Mouse (Mus musculus) forebrain, embryonic 14.5 days (tissue): ENCODE data around the gene Dcun1d4. TPM values are rescaled to one million over a fixed set of nuclear protein-coding genes. Genes with fewer than 3 reads are reported as not detected.
"Not testable (repeated sequence)": the region's sequence is repeated elsewhere in the genome, so short reads cannot be mapped to it uniquely, and the experiment has no call there.

Experiments
- ATAC-seq: fragments of 200-750 bp; cut with Nextera tagmentation; 2 replicates; pipeline ENCODE4 v1.8.0; 2017; ENCODE audit warnings: mild to moderate bottlenecking, moderate library complexity
- DNase-seq: peaks from one replicate; pipeline ENCODE4 v3.0.0-alpha.2; 2015; ENCODE audit warnings: low spot score
- H3K27ac ChIP-seq: fragments of 300-500 bp; sonication (generic); 2 replicates; pipeline ENCODE4 v1.5.1; 2014; ENCODE audit warnings: low read depth, mild to moderate bottlenecking, control low read depth, low read length, moderate library complexity
- H3K27me3 ChIP-seq: fragments of 300-500 bp; sonication (generic); replicated peaks from 2 replicates; pipeline ENCODE4 v1.6.1; 2014; ENCODE audit warnings: low read length, control low read depth, mixed read lengths; ENCODE audit not compliant: control insufficient read depth, insufficient read depth
- H3K36me3 ChIP-seq: fragments of 300-500 bp; sonication (generic); 2 replicates; pipeline ENCODE4 v1.6.1; 2014; ENCODE audit warnings: low read length, control low read depth; ENCODE audit not compliant: control insufficient read depth, insufficient read depth
- H3K4me1 ChIP-seq: fragments of 300-500 bp; sonication (generic); 2 replicates; pipeline ENCODE4 v1.6.1; 2014; ENCODE audit warnings: antibody characterized with exemption, low read length, control low read depth; ENCODE audit not compliant: control insufficient read depth, insufficient read depth
- H3K4me2 ChIP-seq: fragments of 300-500 bp; sonication (generic); 2 replicates; pipeline ENCODE4 v1.6.1; 2014; ENCODE audit warnings: mild to moderate bottlenecking, control low read depth, low read length
- H3K4me3 ChIP-seq: fragments of 300-500 bp; sonication (generic); 2 replicates; pipeline ENCODE4 v1.5.1; 2014; ENCODE audit warnings: low read depth, low read length, control low read depth
- H3K9ac ChIP-seq: fragments of 300-500 bp; sonication (generic); 2 replicates; pipeline ENCODE4 v1.6.1; 2014; ENCODE audit warnings: mild to moderate bottlenecking, low read length, control low read depth, moderate library complexity
- H3K9me3 ChIP-seq: fragments of 300-500 bp; sonication (generic); replicated peaks from 2 replicates; pipeline ENCODE4 v1.6.1; 2016; ENCODE audit warnings: low read length, control low read depth, mixed read lengths; ENCODE audit not compliant: control insufficient read depth
- WGBS: fragments of 180-500 bp; shearing (Covaris S2); extraction: QIAGEN DNeasy Blood & Tissue Kit; methylation state at CpG from one replicate; pipeline ENCODE4 v1.1.7; 2014; 5-methylcytosine and 5-hydroxymethylcytosine counted together
- polyA plus RNA-seq: library from polyadenylated mRNA; unstranded; fragments of >200 nt; fragmentation: Nextera tagmentation; extraction: Ambion mirVana; gene quantifications from 2 replicates; pipeline ENCODE4 v1.2.1, GENCODE M21; 2014

Dcun1d4 gene
- polyA plus RNA-seq, 1 experiment from 2014 or later: 55.4 TPM

DNA sequence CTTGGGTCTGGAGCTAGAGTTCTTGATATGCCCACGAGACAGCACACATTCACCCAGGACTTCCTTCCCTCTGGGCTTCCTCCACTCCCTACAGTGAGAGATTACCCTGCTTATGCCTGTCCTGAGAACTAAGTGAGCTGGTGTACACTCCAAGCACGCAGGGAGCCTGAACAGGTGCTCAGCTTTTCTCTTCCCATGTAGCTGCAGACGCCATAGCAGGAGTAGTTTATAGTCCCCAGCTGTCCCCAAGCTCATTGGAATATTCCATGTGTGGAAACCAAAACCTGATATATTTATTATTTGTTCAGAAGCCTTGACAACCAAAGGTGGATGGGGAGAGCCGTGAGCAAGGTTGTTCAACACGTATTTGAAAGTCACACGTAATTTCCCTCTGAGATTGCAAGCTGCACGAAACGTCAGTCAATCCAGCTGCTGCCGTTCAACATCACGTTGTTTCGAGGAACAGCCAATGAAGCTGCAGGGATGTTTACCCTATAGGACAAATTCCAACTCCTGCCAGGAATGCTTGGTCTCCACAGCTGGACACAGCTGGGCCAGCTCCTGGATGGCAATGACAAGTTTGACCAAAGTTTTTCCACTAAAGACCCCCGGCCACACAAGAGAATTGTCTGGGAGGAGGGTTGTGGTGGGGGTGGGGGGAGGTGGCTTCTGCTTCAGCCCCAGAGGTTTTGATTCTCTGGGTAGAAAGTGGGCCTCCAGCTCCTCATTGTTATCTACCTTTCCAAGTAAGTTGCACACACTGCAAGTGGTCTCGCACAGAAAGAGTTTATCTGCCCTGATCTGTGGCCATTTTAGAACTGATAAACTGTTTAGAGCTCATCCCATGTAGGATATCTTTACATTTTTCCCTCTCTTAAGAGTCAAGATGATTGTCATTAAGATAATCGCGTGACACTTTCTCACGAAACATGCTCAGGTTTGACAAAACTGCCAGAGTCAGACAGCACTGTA, 12.1 kb upstream of the Dcun1d4 start:
- Histone ChIP-seq H3K27me3 (no peaks in the 10 kb centered on the region), H3K36me3 (no peaks in the 10 kb centered on the region), H3K4me2 (no peak overlapping the region), H3K9ac (no peak overlapping the region), H3K4me1 (no peaks in the 10 kb centered on the region), H3K27ac (no peak overlapping the region), H3K4me3 (no peak overlapping the region), H3K9me3 (no peaks in the 10 kb centered on the region)
- 91% methylated on average over 16 of the region's 16 CpGs for WGBS
- DNase-seq: no peak
- no peak for ATAC-seq

DNA sequence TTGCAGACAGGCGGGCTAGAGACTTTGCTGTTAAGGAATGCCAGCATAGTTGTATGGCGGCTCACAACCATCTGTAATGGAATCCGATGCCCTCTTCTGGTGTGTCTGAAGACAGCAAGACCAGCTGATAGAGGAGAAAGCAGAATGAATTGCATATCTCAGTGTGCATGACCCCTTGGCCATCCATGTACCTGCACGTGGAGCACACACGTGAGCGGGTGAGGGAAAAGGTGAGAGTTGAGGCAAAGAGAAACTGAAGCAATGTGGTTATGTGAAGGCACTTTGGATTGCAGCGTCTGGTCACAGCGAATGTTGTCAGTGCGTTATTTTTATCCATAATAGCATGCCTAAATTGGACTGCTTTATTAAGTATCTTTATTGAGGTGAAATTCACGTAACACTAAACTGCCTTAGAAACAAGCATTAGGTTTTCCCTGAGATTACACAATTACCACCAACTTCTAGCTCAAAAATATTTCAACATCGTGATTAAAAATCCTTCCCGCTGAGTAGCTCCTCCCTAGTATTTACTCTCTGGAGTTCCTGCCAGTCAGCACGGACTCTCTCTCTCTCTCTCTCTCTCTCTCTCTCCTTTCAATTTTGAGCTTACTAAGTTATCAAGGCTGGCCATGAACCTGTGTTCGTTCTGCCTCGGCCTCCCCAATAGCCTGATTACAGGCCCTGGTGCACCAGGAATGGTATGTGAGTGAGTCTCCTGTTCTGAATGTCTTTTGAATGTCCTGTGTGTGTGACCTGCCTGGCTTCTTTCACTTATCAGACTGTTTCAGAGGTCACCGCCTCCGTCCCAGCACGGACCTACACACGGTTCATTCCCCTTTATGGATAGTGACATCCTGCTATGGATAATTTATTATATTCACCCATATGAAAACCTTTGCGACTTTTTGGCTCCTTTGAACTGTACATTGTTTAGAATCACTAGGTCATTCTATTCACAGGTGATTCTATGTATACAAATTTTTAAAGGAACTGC, 6.1 kb upstream of the Dcun1d4 start:
- Histone ChIP-seq H3K27ac (no peak overlapping the region), H3K4me1 (no peaks in the 10 kb centered on the region), H3K9ac (no peak overlapping the region), H3K9me3 (no peaks in the 10 kb centered on the region), H3K4me2 (no peak overlapping the region), H3K36me3 (no peaks in the 10 kb centered on the region), H3K27me3 (no peaks in the 10 kb centered on the region), H3K4me3 (no peak overlapping the region)
- 87% methylated on average over 20 of the region's 20 CpGs for WGBS
- no peak for ATAC-seq
- no peak for DNase-seq

DNA sequence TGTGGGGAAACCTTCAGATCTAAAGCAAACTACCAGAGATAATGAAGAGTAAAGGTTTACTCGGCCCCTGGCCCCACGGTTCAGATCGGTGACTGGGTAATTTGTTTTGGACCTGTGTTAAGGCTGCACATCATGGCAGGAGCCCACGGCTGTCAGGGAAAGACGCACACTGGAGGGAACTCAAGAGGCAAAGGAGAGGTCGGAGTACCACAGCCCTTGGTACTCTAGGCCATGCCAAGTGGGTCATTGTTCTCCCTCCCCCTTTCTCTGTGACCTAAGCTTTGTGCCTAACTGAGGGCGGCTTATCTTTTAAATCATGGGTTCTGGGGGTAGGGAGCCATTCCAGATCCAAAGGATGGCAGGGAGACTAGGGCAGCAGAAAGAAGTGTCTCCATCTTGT, 601 bp downstream of the Dcun1d4 start:
- WGBS: 87% methylated on average over 7 of the region's 7 CpGs
- DNase-seq (no peak), ATAC-seq (no peak)
- Histone ChIP-seq H3K4me1 (0 out of 2 replicates have a peak, but pooled peaks cover 2% of the 10 kb centered on the region), H3K4me3 (no peak overlapping the region), H3K27me3 (no peaks in the 10 kb centered on the region), H3K9ac (no peak overlapping the region), H3K4me2 (no peak overlapping the region), H3K27ac (no peak overlapping the region), H3K36me3 (no peaks in the 10 kb centered on the region), H3K9me3 (no peaks in the 10 kb centered on the region)

DNA sequence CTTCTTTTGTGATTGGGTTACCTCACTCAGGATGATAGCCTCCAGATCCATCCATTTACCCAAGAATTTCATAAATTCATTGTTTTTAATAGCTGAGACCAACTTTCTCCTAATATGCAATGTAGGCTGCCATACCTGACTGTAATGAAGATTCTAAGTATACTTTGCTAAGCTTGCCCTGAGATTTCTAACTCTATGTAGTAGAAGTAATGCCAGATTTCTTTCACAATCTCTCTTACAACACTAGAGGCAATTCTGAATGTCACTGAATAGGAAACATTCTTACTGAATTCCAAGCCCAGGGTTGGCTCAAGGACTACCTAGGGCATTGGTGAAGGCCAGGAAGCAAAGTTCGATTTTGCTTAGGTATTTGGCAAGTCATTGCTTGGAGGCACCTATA, 1.6 kb downstream of the Dcun1d4 start:
- not testable (repeated sequence) for H3K27me3 ChIP-seq, H3K9ac ChIP-seq, H3K4me3 ChIP-seq, DNase-seq, H3K4me2 ChIP-seq, ATAC-seq, H3K36me3 ChIP-seq, H3K9me3 ChIP-seq, H3K4me1 ChIP-seq, H3K27ac ChIP-seq
- WGBS: 90% methylated on average over 1 of the region's 1 CpGs

DNA sequence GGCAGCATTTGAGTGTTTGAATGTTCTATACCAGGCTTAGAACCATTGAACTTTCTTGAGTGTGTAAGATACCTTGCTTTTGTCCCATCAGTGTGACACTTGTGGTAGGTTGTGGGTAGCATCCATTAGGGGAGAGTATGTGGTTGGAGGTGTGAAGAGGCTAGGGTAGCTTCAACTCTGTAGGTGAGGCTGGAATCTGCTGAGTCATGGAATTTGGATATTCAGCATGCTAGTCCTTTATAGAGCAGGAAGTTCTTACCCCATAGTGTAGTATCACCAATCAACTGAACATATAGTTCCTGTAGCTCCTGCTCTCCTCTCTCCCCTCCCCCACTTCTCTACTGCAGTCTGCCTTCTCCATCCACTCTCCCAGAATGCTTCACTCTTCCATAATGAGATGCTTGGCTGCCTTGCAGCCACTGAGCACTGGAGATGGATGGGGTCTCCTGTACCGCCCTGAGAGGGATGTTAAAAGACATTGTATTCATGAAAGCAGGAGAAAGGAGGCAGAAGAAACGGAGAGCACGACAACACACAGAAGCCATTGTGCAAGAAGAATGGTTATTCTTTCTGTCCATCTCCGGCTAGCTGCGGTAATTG, 3.3 kb downstream of the Dcun1d4 start:
- no peak overlapping the region for H3K4me3 ChIP-seq

DNA sequence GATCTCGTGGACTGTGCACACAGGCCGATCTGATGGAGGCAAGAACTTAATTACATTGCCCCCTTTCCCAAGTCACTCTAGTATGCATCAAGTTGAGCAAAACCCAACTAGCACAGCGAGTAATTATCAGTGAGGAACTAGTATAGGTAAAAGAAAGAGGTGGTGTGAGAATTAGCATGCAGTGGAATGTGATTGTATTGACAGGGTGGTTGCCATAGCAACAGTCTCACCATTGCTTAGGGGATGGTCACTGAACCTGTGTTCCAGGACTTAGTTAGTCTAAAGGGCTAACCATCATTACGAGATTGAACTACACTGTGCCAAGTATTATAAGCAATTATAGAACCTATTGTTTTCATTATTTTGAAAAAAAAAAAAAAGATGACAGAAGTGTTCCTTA, 5.7 kb downstream of the Dcun1d4 start:
- no peak overlapping the region for H3K4me2 ChIP-seq
- no peaks in the 10 kb centered on the region for H3K9me3 ChIP-seq
- peak; percentile 15 for DNase-seq
- no peak for ATAC-seq
- 0 out of 2 replicates have a peak, but pooled peaks cover 2% of the 10 kb centered on the region for H3K4me1 ChIP-seq
- no peaks in the 10 kb centered on the region for H3K27me3 ChIP-seq
- no peak overlapping the region for H3K4me3 ChIP-seq
- 38% methylated on average over 4 of the region's 4 CpGs for WGBS
- H3K27ac ChIP-seq: no peak overlapping the region
- H3K36me3 ChIP-seq: no peaks in the 10 kb centered on the region
- H3K9ac ChIP-seq: no peak overlapping the region

More for the DNA sequence above, 3.3 kb downstream of the Dcun1d4 start:
- 49% methylated on average over 5 of the region's 5 CpGs for WGBS
- no peak for ATAC-seq
- Histone ChIP-seq H3K4me2 (0 out of 2 replicates have a peak overlapping the region, but pooled peaks have one; percentile 9), H3K9me3 (no peaks in the 10 kb centered on the region), H3K36me3 (no peaks in the 10 kb centered on the region), H3K9ac (no peak overlapping the region), H3K27me3 (no peaks in the 10 kb centered on the region), H3K27ac (no peak overlapping the region), H3K4me1 (0 out of 2 replicates have a peak, but pooled peaks cover 2% of the 10 kb centered on the region)
- DNase-seq: peak; percentile 42

DNA sequence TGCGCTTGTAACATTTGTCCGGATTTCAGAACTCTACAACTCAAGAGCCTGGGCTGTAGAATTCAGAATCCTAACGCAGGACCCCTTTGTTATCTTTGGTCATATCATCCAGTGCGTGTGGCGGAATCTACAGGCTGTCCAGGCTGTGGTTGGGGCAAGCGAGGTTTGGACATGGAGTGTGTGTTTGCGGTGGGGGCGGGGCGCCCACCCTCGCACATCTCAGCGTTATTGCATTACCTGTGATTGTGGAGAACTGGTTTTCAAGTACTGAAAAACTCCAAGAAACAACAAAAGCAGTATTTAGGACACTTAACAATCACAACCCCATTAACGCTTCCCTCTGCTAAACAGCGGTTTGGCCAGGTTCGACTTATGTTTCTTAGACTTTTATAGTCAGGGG, 9.1 kb downstream of the Dcun1d4 start:
- Histone ChIP-seq H3K9me3 (no peaks in the 10 kb centered on the region), H3K27ac (peak overlapping the region; percentile 78; the same call in 1 of the 2 replicates), H3K4me3 (peak overlapping the region; percentile 88), H3K36me3 (no peaks in the 10 kb centered on the region), H3K27me3 (no peaks in the 10 kb centered on the region), H3K4me2 (peak overlapping the region; percentile 77), H3K4me1 (peaks cover 5% of the 10 kb centered on the region), H3K9ac (peak overlapping the region; percentile 78)
- ATAC-seq (no peak), DNase-seq (peak; percentile 20)
- 5% methylated on average over 14 of the region's 14 CpGs for WGBS

DNA sequence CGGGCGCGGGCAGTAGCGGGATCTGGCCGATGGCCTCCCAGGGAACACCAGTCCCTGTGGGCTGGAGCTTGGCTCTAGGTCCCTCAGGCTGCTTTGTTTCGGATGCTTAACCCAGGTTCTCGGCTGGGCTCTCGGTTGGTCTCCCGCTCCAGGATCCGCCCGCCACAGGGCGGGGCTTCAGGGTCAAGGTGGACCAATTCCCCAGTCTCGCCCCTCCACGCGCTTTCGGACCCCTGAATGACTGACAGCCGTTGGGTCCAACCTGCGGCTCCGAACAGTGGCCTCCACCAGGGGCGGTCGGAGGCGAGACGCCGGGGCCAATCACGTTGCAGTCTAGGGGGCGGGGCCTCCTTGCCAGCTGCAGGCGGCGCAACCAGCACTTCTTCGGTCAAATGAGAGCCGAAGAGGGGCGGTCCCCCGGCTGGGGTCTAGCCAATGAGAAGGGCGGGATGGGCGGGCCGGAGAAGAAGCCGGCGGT, 9.8 kb downstream of the Dcun1d4 start:
- Histone ChIP-seq H3K27me3 (no peaks in the 10 kb centered on the region), H3K9ac (peak overlapping the region; percentile 78), H3K36me3 (no peaks in the 10 kb centered on the region), H3K4me1 (peaks cover 5% of the 10 kb centered on the region), H3K4me3 (peak overlapping the region; percentile 88), H3K9me3 (no peaks in the 10 kb centered on the region), H3K27ac (peak overlapping the region; percentile 97), H3K4me2 (peak overlapping the region; percentile 88)
- 1% methylated on average over 37 of the region's 37 CpGs for WGBS
- ATAC-seq (peak; percentile 95), DNase-seq (peak; percentile 99)
